ENCODE assay signal across 32 mouse cellular contexts in the genomic region with DNA sequence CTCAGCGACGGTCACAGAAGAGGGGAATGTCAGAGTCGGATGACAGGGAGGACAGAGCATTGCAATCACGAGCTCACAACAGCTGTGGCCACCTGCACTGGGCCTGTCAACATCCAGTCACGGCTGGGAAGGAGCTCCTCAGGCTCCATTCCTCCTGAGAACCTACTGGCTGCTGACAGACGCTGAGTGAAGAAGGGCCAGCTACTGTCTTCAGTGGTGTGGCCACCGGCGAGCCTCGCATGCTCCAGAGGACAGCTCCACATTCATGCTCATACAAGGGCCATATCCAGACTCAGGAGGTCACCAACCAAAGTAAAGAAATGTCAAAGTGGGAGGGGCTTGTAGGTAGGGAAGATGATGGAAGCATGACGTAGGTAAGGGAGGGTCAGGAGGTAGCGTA. TPM values are rescaled to one million over a fixed set of nuclear protein-coding genes. Genes with fewer than 3 reads are reported as not detected.
"Had no signal": no experiment of that assay in that cellular context is flagged by ENCODE, and none has a peak within 500 bp of the region (broad histone marks: within the 10 kb centered on the region; RNA-seq: fewer than 3 reads in every experiment).

No protein-coding gene starts in this region.

- H3K36me3 ChIP-seq: limb, embryonic 10.5 days; limb, embryonic 12.5 days; limb, embryonic 13.5 days; limb, embryonic 15.5 days; liver, embryonic 12.5 days; liver, embryonic 13.5 days; liver, embryonic 15.5 days; lung, embryonic 15.5 days; midbrain, embryonic 10.5 days; midbrain, embryonic 12.5 days; midbrain, embryonic 13.5 days; midbrain, embryonic 15.5 days; neural tube, embryonic 12.5 days had no signal

- DNase-seq: left cerebral cortex, postnatal 4 days; liver; liver, embryonic 13.5 days; liver, postnatal 0 days; lung, adult 18-20 months; lung, adult 2 months; lung, embryonic 14.5 days; lung, postnatal 10 days; lung, postnatal 14 days; lung, postnatal 36 days; lung, postnatal 4 days; midbrain, embryonic 14.5 days had no signal

- H3K4me3 ChIP-seq: limb, embryonic 10.5 days; limb, embryonic 12.5 days; limb, embryonic 13.5 days; limb, embryonic 15.5 days; liver, embryonic 12.5 days; liver, embryonic 13.5 days; liver, embryonic 15.5 days; lung, embryonic 15.5 days; megakaryocyte, embryonic 14.5 days; midbrain, embryonic 10.5 days; midbrain, embryonic 12.5 days; midbrain, embryonic 13.5 days; midbrain, embryonic 15.5 days; myocyte; neural tube, embryonic 12.5 days had no signal

- ATAC-seq: liver, embryonic 12.5 days; liver, postnatal 0 days; lung, postnatal 0 days; midbrain, embryonic 13.5 days; midbrain, embryonic 15.5 days; midbrain, embryonic 16.5 days had no signal

- H3K4me2 ChIP-seq: limb, embryonic 12.5 days; limb, embryonic 13.5 days; limb, embryonic 15.5 days; liver, embryonic 11.5 days; liver, embryonic 12.5 days; liver, embryonic 13.5 days; liver, embryonic 15.5 days; lung, embryonic 14.5 days; lung, embryonic 15.5 days; midbrain, embryonic 11.5 days; midbrain, embryonic 12.5 days; midbrain, embryonic 13.5 days; midbrain, embryonic 15.5 days; neural tube, embryonic 12.5 days had no signal

- H3K9ac ChIP-seq: limb, embryonic 12.5 days; limb, embryonic 13.5 days; limb, embryonic 15.5 days; liver, embryonic 12.5 days; liver, embryonic 13.5 days; liver, embryonic 14.5 days; liver, embryonic 15.5 days; liver, postnatal 0 days; lung, embryonic 14.5 days; lung, embryonic 15.5 days; midbrain, embryonic 12.5 days; midbrain, embryonic 13.5 days; midbrain, embryonic 15.5 days; neural tube, embryonic 12.5 days had no signal

- H3K9me3 ChIP-seq: limb, embryonic 10.5 days; limb, embryonic 12.5 days; limb, embryonic 13.5 days; limb, embryonic 15.5 days; liver, embryonic 12.5 days; liver, embryonic 13.5 days; liver, embryonic 15.5 days; lung, embryonic 15.5 days; megakaryocyte, embryonic 14.5 days; midbrain, embryonic 10.5 days; midbrain, embryonic 12.5 days; midbrain, embryonic 13.5 days; midbrain, embryonic 15.5 days; neural tube, embryonic 12.5 days had no signal

- H3K4me1 ChIP-seq: limb, embryonic 15.5 days; liver, embryonic 12.5 days; liver, embryonic 13.5 days; liver, embryonic 15.5 days; lung, embryonic 15.5 days; midbrain, embryonic 12.5 days; midbrain, embryonic 13.5 days; midbrain, embryonic 15.5 days; neural tube, embryonic 12.5 days had no signal

- H3K27me3 ChIP-seq: limb, embryonic 12.5 days; limb, embryonic 13.5 days; limb, embryonic 15.5 days; liver, embryonic 12.5 days; liver, embryonic 13.5 days; lung, embryonic 15.5 days; midbrain, embryonic 12.5 days; midbrain, embryonic 13.5 days; midbrain, embryonic 15.5 days; neural tube, embryonic 12.5 days had no signal

- H3K27ac ChIP-seq: limb, embryonic 10.5 days; limb, embryonic 12.5 days; limb, embryonic 13.5 days; limb, embryonic 15.5 days; liver, embryonic 12.5 days; liver, embryonic 13.5 days; liver, embryonic 14.5 days; liver, embryonic 15.5 days; lung, embryonic 15.5 days; macrophage; midbrain, embryonic 10.5 days; midbrain, embryonic 12.5 days; midbrain, embryonic 13.5 days; midbrain, embryonic 15.5 days; neural tube, embryonic 12.5 days had no signal

RNA-seq across cellular contexts. Expression of a gene that starts 36.0 kb away (rescaled TPM):
- polyA plus RNA-seq: macrophage had no signal
